Mouse (Mus musculus): ENCODE measurements around the gene Pjvk. TPM values are rescaled to one million over a fixed set of nuclear protein-coding genes. Genes with fewer than 3 reads are reported as not detected.
"Not testable (repeated sequence)": the region's sequence is repeated elsewhere in the genome, so short reads cannot be mapped to it uniquely, and the experiment has no call there.

Gene Pjvk
- 0.51 and 0.52 TPM in 2 replicates for polyA plus RNA-seq (2016; fragmentation: Nextera tagmentation; extraction: Ambion mirVana)

DNA sequence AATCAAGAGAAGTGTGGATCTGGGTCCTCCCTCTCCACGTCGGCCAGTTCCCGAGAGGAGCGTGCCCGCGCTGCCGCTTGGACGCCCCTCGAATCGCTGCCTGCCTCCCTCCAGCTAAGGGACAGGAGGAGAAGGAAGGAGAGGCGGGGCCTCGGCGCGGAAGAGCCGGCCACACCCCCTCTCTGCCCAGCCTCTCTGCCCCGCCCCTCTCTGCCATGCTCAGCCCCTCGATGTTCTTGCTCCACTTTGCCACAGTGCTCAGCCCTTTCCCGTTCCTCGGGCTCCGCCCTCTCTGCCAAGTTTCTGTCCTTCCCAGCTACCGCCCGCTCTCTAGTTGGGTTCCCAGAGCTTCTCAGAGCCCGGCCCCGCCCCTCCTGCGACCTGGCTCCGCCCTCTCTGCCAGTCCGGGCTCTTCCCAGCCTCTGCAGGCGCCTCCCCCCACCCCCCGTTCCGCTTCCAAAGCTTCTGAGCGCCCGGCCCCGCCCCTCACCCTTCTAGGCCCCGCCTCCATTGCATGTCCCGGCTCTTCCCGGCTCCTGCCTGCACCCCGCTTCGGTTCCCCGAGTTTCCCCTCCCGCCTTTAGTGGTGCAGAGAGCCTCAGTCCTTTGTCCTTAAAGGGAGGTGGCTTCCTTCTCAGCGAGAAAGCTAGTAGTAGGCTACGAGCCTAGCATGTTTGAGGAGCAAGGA is at the start of gene Pjvk, which contains the start of gene Prkra:
TSS of gene Pjvk (plus strand) at position 594 of the 688 bp plus-strand sequence.
TSS of gene Prkra (minus strand) at position 133 of the 688 bp plus-strand sequence.
- H3K36me3 ChIP-seq: 0 out of 2 replicates have a peak, but pooled peaks cover 2% of the 10 kb centered on the region
- ATAC-seq (ENCODE audit: low FRiP score): peak; percentile 99
- WGBS: under 1% methylated on average over 40 of the region's 42 CpGs
- peaks cover 13% of the 10 kb centered on the region for H3K4me1 ChIP-seq
- peak within 1 kb of the TSS; percentile 70 for H3K4me2 ChIP-seq (replicated peaks)
- H3K9me3 ChIP-seq (replicated peaks): no peaks in the 10 kb centered on the region
- peak within 1 kb of the TSS; percentile 86 for H3K9ac ChIP-seq
- H3K27me3 ChIP-seq: no peaks in the 10 kb centered on the region
- peak within 1 kb of the TSS; percentile 95 for H3K27ac ChIP-seq
- H3K4me3 ChIP-seq: peak within 1 kb of the TSS; percentile 71

DNA sequence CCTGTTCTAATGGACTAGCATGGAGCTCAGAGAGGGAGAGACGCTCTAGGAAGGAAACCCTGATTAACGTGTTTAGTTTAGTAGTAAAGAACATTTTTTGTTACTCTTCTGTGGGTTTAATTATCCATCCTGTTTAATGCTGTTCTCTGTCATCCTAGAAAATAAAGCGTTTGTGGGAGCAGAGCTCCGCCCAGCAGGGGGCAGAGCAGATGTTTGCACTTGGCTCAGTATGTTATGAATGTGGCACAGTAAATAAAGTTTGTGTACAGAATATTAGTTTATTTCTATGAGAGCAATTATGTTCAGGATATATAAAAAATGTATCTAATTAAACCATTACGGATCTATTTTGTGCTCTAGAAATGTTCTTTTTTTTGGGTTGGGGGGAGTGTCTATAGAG is 49.1 kb upstream of the Pjvk start:
- no peak overlapping the region for H3K4me2 ChIP-seq (replicated peaks)
- ATAC-seq (ENCODE audit: low FRiP score): no peak
- no peak overlapping the region for H3K27ac ChIP-seq
- H3K4me3 ChIP-seq: no peak overlapping the region
- no peaks in the 10 kb centered on the region for H3K9me3 ChIP-seq (replicated peaks)
- H3K9ac ChIP-seq: no peak overlapping the region
- peaks cover 7% of the 10 kb centered on the region; the same call in 1 of the 2 replicates for H3K36me3 ChIP-seq
- 78% methylated on average over 5 of the region's 5 CpGs for WGBS
- H3K27me3 ChIP-seq: no peaks in the 10 kb centered on the region
- no peaks in the 10 kb centered on the region for H3K4me1 ChIP-seq

DNA sequence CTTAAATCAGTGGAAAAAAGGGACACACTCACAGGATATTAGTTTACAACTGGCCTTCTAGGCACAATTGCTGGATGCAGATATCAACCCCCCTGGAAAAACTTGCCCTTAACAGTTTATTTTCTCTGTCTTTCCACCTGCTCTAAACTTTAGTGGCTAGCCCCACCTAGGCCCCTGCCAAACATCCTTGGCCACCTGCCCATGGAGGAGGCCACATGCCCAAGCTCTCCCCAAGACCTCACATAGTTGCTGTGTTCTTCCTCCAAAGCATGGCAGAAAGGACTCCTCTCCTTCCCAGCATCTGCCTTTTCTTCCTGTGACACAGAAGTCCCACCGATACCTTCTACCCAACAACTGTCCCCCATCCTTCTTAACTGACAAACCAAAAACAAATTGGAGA is 46.0 kb upstream of the Pjvk start:
- 96% methylated on average over 1 of the region's 1 CpGs for WGBS
- no peak overlapping the region for H3K4me3 ChIP-seq
- H3K9ac ChIP-seq: no peak overlapping the region
- no peaks in the 10 kb centered on the region for H3K27me3 ChIP-seq
- H3K27ac ChIP-seq: no peak overlapping the region
- H3K36me3 ChIP-seq: no peaks in the 10 kb centered on the region
- no peak for ATAC-seq (ENCODE audit: low FRiP score)
- no peak overlapping the region for H3K4me2 ChIP-seq (replicated peaks)
- H3K9me3 ChIP-seq (replicated peaks): no peaks in the 10 kb centered on the region
- no peaks in the 10 kb centered on the region for H3K4me1 ChIP-seq

DNA sequence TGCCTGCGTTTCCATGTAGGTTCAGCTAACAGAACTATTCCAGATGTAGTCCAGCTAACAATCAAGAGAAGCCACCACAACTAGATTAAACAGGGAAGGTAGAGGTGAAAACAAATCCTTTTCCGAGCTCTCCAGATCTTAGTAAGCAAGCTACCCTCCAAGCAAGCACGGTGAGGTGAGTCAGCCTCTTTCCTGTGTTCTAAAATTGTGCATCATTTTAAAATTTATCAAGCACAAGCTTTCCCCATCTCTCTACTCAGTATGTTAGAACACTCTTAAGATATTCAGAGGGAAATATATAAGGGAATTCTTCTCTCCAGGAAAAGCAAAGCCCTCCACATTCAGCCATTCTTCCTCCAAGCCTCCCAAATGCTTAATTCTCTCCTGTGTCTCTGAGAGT is 41.6 kb upstream of the Pjvk start:
- Histone ChIP-seq H3K9ac (no peak overlapping the region), H3K9me3 (replicated peaks) (no peaks in the 10 kb centered on the region), H3K4me1 (no peaks in the 10 kb centered on the region), H3K4me3 (no peak overlapping the region), H3K36me3 (no peaks in the 10 kb centered on the region), H3K27me3 (no peaks in the 10 kb centered on the region), H3K27ac (no peak overlapping the region), H3K4me2 (replicated peaks) (no peak overlapping the region)
- no peak for ATAC-seq (ENCODE audit: low FRiP score)
- WGBS: 90% methylated on average over 3 of the region's 3 CpGs

DNA sequence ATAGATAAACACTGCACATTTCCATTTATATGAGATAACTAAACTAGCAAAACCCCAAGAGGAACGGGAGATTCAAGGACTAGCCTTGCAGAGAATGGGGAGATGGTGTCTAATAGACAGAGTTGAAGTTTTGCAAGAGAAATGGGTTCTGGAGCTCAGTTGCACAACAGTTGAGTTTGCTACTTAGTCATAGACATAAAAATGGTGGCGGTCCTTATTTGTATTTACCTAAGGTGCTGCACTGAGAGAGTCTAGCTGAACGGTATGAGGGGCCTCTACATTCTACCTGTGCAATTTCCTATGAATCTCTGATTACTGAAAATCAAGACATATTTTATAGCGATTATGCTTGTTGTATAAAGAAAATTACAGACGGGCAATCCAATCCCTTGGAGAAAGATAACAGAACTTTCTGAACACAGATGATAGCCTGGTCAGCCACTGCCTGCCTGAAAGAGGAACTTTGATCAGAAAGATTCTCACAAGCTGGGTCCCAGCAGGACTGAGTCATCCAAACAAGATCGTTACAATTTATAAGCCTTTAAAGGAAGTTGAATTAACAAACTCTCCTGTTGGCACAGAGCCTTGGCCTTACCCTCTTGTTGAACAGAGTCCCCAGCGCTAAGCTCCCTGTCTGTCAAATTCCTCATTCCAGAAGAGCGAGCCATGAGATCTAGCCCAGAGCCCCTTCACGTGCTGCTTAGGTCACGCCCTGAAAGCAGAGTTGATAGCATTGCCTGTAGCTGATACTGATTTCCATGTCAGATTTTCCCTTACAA is 37.8 kb upstream of the Pjvk start:
- H3K4me3 ChIP-seq: no peak overlapping the region
- no peaks in the 10 kb centered on the region for H3K4me1 ChIP-seq
- H3K27ac ChIP-seq: no peak overlapping the region
- H3K9ac ChIP-seq: no peak overlapping the region
- no peaks in the 10 kb centered on the region for H3K9me3 ChIP-seq (replicated peaks)
- H3K4me2 ChIP-seq (replicated peaks): no peak overlapping the region
- H3K27me3 ChIP-seq: no peaks in the 10 kb centered on the region
- no peak for ATAC-seq (ENCODE audit: low FRiP score)
- no peaks in the 10 kb centered on the region for H3K36me3 ChIP-seq
- WGBS: 88% methylated on average over 10 of the region's 10 CpGs

DNA sequence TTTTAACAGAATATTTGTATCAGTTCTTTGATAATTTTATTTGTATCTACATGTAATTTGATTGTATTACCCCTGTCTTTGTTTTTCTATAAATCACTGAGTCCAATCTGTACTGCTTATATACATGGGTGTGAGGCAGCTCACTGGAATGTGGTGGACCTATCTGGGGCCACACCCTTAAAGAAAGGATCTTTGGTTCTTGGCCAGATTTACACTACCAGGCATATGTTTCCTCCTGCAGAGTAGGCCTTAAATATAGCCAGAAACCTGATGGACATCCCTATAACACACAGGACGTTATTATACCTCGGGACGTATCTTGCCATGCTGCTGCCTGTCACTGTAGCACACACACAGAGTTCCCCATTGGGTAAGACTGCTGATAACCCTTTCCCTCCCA is 36.3 kb upstream of the Pjvk start:
- ATAC-seq (ENCODE audit: low FRiP score): no peak
- Histone ChIP-seq H3K27ac (no peak overlapping the region), H3K4me2 (replicated peaks) (no peak overlapping the region), H3K4me1 (no peaks in the 10 kb centered on the region), H3K9me3 (replicated peaks) (no peaks in the 10 kb centered on the region), H3K27me3 (no peaks in the 10 kb centered on the region), H3K36me3 (no peaks in the 10 kb centered on the region), H3K9ac (no peak overlapping the region), H3K4me3 (no peak overlapping the region)
- 77% methylated on average over 3 of the region's 3 CpGs for WGBS

DNA sequence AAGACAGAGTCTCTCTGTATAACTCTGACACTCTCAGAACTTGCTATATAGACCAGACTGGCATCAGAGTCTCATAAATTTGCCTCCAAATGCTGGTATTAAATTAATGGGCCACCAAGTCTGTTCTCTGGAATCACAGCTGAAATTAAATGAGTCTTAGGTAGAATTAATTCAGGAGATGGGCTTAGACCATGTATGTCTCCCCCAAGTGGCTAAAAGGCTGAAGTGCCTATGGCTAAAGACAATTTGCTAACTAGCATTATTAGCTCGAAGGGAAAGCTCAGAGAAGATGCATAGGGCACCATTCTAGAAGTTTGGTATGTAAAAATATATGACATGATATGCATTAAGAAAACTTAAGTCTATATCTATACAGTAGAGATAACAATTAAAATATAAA is 30.2 kb upstream of the Pjvk start:
- no peaks in the 10 kb centered on the region for H3K9me3 ChIP-seq (replicated peaks)
- H3K4me1 ChIP-seq: no peaks in the 10 kb centered on the region
- H3K36me3 ChIP-seq: peaks cover 12% of the 10 kb centered on the region
- ATAC-seq (ENCODE audit: low FRiP score): no peak
- WGBS: 43% methylated on average over 1 of the region's 1 CpGs
- H3K9ac ChIP-seq: no peak overlapping the region
- no peak overlapping the region for H3K4me2 ChIP-seq (replicated peaks)
- no peak overlapping the region for H3K4me3 ChIP-seq
- no peaks in the 10 kb centered on the region for H3K27me3 ChIP-seq
- no peak overlapping the region for H3K27ac ChIP-seq

DNA sequence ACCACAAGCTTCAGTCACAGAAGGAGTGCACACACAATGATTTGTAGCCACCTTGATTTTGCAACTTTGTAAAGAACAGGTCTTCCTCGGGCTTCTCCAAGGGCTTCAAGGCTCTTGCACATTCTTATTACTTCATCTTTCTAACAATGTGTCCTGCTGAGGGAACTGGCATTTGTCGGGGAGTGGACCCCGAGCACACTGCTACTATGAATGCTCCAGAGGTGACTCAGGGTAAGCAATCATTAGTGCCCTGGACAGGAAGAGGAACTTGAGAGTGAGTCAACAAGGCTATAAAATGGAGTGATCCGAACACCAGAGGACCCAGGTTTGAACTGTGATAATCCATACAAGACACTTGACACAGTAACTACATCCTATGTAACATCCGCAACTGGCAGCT is 28.1 kb upstream of the Pjvk start:
- H3K4me2 ChIP-seq (replicated peaks): no peak overlapping the region
- no peak overlapping the region for H3K4me3 ChIP-seq
- H3K27ac ChIP-seq: no peak overlapping the region
- no peaks in the 10 kb centered on the region for H3K4me1 ChIP-seq
- H3K9ac ChIP-seq: no peak overlapping the region
- H3K36me3 ChIP-seq: peaks cover 32% of the 10 kb centered on the region
- WGBS: 89% methylated on average over 5 of the region's 5 CpGs
- no peak for ATAC-seq (ENCODE audit: low FRiP score)
- no peaks in the 10 kb centered on the region for H3K27me3 ChIP-seq
- no peaks in the 10 kb centered on the region for H3K9me3 ChIP-seq (replicated peaks)

DNA sequence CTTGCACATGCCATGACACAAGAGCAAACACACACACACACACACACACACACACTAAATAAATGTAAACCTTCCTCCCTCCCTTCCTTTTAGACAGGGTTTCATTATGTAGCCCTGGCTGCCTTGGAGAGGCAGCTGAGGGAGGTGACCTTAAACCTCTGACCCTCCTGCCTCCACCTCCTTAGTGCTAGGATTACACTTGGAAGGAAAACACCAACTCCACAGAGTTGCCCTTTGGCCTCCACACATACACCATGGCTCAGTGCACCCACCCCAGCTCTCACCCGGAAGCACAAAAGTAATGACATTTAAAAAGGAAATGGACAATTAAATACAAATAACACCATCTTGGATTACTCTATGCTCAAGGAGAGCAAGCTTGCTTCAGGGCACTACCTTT is 26.6 kb upstream of the Pjvk start:
- no peaks in the 10 kb centered on the region for H3K4me1 ChIP-seq
- no peak overlapping the region for H3K9ac ChIP-seq
- no peak for ATAC-seq (ENCODE audit: low FRiP score)
- no peak overlapping the region for H3K4me3 ChIP-seq
- H3K4me2 ChIP-seq (replicated peaks): no peak overlapping the region
- H3K9me3 ChIP-seq (replicated peaks): no peaks in the 10 kb centered on the region; the same call in 1 of the 2 replicates
- H3K27me3 ChIP-seq: no peaks in the 10 kb centered on the region
- WGBS: 71% methylated on average over 1 of the region's 1 CpGs
- peaks cover 48% of the 10 kb centered on the region for H3K36me3 ChIP-seq
- H3K27ac ChIP-seq: no peak overlapping the region

DNA sequence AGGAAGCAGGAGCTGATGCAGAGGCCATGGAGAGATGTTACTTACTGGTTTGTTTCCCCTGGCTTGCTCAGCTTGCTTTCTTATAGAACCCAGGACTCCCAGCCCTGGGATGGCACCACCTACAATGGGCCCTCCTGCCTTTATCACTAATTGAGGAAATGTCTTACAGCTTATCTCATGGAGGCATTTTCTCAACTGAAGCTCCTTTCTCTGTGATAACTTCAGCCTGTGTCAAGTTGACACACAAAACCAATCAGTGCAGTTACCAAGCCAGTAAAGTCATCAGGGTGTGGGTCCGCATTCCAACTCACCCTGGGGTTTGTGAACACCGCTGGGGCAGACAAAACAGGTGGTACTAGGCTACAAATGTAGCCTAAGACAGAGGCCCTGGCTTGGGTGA is 26.0 kb upstream of the Pjvk start:
- not testable (repeated sequence) for H3K4me2 ChIP-seq (replicated peaks); H3K4me3 ChIP-seq; H3K27me3 ChIP-seq; H3K4me1 ChIP-seq; ATAC-seq (ENCODE audit: low FRiP score); H3K27ac ChIP-seq; H3K9me3 ChIP-seq (replicated peaks); H3K9ac ChIP-seq
- H3K36me3 ChIP-seq: peaks cover 54% of the 10 kb centered on the region
- 90% methylated on average over 2 of the region's 2 CpGs for WGBS

DNA sequence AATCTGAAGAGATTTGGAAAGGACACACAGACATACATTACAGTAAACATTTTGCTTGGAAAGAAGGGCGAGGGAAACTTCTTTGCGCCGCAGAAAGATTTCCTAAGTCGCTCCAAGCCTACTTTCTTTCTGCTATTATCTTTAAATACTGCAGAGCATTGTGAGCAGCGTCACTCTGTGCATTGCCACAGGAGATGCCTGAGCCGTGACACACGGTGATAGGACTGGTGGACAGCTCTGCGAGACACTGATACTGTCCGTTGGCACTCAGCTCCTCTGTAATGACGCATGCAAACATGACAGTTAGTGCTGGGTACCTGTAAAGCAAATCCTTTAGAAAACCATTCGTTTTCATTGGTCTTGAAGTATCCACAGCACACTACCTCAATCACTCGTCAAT is 18.0 kb upstream of the Pjvk start:
- Histone ChIP-seq H3K9ac (no peak overlapping the region), H3K4me3 (no peak overlapping the region), H3K9me3 (replicated peaks) (no peaks in the 10 kb centered on the region; the same call in 1 of the 2 replicates), H3K36me3 (peaks cover 92% of the 10 kb centered on the region), H3K27me3 (no peaks in the 10 kb centered on the region), H3K4me2 (replicated peaks) (no peak overlapping the region), H3K4me1 (no peaks in the 10 kb centered on the region), H3K27ac (no peak overlapping the region)
- no peak for ATAC-seq (ENCODE audit: low FRiP score)
- 95% methylated on average over 12 of the region's 12 CpGs for WGBS

DNA sequence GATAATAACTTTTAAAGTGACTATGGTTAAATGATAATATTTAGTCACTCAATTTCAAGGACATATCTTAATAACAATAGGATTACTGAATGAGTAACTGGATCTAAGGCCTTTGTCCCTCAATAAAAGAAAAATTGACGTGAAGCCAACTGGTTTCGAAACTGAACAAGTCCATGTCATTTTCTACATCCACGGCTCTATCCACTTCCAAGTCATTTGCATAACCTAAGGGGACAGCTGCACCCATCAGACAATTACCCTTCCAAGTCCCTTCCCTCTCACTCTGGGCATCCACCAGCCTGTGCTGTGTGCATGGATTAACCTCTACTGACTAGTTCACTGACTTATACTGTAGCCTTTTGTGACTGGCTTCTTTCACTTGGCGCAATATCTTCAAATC is 16.7 kb upstream of the Pjvk start:
- Histone ChIP-seq H3K27ac (no peak overlapping the region), H3K36me3 (peaks cover 92% of the 10 kb centered on the region), H3K27me3 (no peaks in the 10 kb centered on the region), H3K9me3 (replicated peaks) (no peaks in the 10 kb centered on the region; the same call in 1 of the 2 replicates), H3K9ac (no peak overlapping the region), H3K4me2 (replicated peaks) (no peak overlapping the region), H3K4me3 (no peak overlapping the region), H3K4me1 (no peaks in the 10 kb centered on the region)
- WGBS: 85% methylated on average over 4 of the region's 4 CpGs
- no peak for ATAC-seq (ENCODE audit: low FRiP score)
